Mouse (Mus musculus) yolk sac, embryonic 10.5 days (tissue): ENCODE measurements at regions not wholly inside any gene's neighbourhood (a gene's known extent, or its start where the extent isn't known, plus 50 kb on each side); places are given as distances from the start of the nearest gene placed in this dataset.

Source experiments
- DNase-seq: peaks from one replicate; pipeline ENCODE4 v3.0.0-alpha.2; 2017; ENCODE audit warnings: low spot score

DNA sequence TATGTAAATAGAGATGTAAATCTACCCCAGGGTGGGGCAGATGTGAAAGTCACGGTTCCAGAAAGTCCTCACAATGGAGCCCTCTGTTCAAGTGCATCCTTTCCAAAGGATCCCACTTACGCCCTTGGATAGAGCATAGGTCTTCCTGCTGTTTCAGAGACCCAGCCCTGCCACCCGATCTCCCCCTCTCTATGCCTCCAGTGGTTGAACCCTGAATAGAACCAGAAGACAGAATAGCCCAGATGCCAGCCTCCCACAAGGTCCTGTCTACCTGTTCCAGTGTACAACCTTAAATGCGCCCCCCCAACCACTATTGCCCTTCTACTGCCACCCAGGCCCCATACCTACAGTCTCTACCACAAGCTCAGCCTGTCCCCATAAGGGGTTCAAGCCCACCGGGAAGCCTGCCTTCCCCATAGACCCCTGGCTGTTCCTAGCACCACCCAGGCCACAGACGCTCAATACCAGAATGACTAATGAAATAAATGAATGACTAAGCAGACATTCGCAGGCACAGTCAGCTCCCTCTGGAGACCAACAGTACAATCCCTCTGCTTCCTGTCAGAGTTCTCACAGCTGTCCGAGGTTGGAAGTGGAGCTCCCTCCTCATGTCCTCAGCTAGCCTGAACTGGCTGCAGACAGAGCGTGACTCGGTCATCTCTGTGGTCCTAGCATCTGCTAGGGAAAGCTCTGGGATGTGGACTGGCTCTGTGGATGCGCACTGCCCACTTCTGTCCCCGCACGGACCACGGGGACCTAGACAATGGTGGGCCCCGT is 133.4 kb upstream of the 1600014C23Rik start:
- DNase-seq = no peak

DNA sequence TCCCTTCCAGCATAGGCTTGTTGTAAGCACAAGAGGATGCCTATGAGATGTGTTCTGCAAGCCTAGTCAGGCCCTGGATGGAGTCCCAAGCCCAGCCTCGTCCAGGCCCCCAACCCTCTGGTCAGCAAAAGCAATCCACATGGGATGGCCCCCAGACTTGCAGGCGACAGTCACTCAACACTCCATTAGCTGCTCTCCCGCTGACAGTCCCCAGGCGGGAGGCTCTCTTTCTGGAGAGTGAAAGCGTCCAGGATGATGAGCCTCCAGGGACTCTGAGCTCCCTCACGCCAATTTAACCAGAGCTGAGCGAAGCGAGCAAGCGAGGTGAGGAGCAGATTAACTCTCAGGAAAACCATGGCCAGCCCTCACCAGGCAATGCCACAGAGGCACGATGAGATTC is 132.7 kb upstream of the 1600014C23Rik start:
- no peak for DNase-seq

DNA sequence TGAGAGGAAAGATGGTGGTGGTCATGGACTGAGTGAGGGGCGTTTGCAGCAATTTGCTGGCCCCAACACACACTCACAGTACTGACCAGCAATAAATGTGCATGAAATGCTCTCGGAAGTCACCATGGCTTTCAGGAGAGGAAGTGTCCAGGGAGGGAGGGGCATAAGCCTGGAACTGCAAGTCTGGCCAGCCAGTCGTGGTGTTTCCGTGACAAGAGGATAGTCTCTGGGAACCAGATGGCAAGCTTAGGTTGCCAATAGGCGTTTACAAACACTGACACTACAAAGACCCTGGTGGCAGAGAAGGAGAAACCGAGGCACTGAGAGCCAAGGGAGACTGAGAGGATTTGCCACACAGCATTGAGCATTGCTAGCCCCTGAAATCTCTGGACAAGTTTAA is 132.3 kb upstream of the 1600014C23Rik start:
- DNase-seq = no peak

DNA sequence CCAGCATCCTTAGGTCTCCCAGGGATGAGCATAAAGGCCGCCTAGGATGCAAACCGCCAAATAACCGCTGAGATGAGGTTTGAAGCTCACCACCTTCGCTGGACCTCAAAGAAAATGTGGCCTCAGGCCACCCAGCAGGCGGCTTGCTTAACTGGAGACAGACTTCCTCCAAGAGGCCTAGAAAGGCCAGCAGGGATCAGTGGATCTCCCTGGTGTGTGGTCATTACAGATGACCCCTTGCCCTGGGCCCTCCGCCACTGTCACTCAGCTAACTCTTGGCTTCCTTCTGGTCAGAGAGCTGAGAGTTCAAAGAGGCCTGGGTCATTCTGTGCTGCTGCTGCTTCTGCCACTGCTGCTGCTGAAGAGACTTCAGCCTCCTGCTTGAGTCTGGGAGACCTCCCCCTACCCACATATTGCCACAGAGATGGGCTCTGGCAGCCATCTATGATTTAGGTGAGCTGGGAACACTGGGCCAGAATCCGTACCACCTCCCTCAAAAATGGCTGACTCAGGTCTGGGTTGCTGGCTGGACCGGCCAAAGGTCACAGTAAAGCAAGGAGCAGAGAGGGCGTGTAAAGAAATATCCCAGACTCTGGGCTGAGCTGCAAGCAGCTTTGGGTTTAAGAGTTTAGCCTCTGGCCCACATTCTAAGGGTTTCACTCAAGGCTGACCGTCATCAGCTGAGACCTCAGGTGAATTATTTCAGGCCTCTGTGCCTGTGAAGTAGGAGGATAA is 130.0 kb upstream of the 1600014C23Rik start:
- DNase-seq = peak; percentile 83

DNA sequence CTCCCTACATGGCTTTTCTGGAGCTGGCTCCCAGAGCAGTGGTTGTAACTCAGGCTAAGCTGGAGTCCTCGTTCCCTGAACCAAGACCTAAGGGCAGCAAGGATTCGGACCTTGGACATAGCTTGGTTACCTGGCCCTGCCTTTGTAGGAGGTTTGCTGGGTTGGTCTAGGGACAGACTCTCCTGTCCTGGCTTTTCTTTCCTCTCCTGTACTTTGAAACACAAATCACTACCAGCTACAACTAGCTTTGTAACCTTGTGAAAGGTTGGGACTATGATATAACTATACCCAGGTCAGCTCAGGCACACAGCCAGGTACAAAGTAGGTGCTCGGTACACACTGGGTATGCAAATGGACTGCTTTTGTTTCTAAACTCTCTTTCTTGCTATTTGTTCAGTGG is 129.4 kb upstream of the 1600014C23Rik start:
- DNase-seq = no peak

DNA sequence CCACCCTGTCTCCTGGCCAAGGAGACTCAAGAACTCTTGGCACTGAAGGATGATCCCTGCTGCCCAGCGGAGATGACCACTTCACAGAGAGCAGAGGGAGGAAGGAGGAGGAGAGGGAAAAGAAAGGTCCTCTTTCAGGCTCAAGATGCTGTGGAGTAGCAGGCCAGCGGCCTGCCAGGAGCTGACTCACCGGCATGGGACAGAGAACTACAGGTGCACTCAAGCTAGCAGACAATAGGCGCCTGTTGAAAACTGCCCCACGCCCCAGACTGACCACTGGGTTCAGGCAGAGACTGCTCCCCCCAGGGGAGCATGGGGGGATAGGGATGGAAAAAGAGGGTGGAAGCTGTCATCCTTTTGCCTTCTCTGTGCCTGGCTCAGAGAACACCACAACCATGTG is 125.8 kb upstream of the 1600014C23Rik start:
- no peak for DNase-seq

DNA sequence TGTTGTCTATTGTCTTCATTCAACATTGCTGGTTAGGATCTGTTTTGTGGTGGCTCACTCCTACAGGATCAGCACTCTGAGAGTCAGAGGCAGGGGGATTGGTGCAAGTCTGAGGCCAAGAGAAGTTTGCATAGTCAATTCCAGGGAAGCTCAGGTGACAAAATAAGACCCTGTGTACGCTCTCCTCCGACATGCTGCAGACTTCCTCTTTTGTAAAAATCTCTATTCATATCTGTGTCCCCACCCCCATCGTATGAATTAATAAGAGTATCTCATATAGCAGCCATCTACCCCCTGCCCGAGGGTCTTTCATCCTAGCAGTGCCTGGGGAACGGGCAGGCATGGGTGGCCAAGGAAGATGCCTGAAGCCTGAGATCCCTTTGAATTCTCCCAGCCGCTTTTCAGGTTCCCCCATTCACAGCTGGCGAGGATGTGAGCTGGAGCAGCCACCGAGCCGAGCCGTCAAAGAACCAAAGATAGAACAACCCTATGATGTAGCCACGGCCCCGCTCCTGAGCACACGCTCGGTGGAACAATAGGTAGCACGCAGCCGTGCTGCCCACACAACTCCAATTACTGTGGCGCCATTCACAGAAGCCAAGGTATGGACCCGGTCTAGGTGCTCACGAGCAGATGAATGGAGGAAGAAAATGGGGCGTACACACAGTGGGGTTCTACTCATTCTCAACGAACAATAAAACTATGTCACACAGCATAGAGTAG is 120.4 kb upstream of the 1600014C23Rik start:
- no peak for DNase-seq

DNA sequence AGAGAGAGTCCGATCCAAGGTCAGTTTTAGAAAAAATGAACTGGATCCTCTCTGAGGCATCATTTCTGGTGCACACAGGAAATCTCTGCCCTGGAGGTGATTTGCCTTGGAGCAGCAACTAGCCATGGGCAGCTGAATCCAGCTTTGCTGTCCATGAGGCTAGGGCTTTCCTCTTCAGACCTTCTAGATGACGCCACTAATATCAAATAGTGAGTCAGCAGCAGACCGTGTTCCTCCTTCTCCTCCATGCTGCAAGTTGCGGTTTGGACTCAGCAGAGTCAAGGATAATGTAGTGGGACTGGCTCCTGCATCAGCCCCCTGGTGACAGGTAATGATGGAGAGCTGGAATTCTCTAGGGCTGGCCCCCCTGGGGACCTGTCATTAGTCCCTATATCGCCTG is 118.8 kb upstream of the 1600014C23Rik start:
- no peak for DNase-seq

DNA sequence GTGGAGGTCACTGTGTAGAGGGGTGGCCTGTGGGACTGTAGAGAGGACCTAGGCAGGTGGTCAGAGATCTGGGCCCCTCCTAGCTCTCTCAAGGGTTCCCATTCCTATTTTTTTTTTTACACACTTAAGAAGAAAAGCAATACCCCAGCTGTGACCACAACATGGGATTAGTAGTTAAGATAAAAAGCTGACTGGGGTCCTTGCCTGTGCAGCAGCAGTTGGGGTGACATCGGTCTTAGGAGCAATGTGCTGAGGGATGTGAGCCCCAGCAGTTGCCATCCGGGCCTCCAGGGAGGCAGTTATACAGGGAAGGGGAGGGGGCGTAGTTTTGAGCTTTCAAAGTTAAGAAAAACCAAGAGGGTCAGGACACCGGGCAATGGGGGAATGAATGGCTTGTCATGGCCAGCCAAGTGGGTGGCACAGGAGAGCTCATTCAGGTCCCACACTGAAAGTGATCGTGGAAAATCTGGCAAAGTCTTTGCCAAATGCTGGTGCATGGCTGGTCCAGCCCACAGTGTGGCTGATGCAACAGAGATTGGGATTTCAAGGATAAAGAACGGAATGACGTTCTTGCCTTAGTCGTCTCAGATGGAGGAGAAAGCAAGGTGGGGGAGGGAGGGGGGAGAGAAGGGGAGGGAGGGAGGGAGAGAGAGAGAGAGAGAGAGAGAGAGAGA is 118.2 kb upstream of the 1600014C23Rik start:
- DNase-seq = no peak

DNA sequence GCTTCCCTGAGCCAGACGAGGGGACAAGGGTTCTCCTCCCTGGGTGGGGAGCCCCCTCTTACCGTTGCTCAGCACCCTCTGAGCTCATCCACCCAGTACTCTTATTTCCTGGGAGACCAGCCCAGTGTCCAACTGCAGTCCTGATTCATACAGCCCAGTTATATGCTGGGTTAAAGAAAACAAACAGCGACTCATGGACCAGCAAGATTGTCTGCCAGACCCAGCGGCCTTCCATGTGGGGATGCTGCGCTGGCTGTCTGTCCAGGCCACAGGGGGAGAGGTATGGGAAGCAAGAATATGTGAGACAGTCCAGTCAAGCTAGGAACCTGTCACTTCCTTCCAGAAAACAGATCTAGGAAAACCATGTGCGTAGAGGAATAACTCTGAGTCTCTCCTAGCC is 117.3 kb upstream of the 1600014C23Rik start:
- no peak for DNase-seq

DNA sequence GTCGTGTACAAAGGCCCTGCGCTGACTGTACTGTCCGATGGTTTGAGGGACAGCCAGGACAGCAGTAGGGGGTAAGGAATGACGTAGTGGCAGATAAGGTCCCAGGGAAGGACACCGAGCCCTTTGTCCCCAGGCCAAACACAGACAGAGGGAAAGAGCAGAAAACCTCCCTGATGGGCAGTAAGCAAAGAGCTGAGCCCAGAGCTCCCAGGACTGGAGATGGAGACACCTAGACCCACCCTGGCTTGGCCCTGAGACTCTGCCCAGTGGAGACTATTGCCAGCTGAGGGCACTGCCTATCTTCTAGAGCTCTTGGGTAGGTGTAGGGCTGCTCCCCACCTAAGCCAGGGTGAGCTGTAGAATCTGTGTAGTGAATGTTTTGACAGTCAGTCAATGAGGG is 116.5 kb upstream of the 1600014C23Rik start:
- no peak for DNase-seq

DNA sequence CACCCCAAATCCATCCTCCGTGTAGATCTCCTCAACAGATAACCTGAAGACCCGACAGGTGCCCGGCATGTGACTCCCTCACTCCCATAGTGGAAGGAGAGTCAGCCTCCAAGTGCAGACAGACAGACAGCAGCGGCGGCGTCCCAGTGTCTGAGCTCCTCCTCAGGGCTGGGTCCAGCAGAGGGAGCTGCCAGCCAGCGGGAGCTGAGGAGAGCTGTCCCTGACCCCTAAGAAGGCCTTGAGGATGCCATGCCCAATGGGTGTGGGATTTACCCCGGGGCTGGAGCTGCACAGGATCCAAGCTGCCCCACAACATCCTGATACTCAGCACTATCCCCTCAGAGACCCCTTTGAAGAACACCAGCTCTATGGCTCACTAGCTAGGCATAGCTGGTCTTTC is 115.0 kb upstream of the 1600014C23Rik start:
- no peak for DNase-seq

DNA sequence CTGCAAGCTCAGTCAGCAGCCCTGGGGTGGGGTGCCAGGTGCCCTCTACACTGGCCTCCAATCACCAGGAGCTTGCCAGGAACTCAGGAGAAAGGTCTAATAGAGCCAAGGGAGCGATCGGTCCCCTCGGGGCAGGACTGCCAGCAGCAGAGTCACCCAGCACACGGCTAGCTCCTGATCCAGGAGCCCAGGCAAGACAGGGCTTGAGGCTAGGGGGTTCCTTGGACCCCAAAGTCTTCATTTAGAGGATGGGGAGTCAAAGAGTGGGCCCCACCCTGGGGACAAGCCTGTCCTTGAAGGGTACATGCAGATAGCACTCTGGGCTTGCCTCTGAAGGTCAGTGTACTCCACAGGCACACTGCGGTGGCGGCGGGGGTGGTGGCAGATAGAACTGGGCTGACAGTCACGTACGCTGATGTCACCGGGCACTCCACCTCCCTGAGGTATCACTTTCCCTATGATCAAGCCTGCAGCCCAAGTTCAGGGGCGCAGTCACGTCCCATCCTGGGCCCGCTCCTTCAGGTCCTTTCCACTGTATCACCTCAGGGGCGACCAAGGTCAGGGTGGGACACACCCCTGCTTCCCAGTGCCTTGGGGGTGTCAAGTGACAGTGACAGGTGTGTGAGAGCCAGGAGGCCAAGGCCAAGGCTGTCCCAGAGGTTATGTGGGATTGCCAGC is 114.2 kb upstream of the 1600014C23Rik start:
- DNase-seq = no peak

DNA sequence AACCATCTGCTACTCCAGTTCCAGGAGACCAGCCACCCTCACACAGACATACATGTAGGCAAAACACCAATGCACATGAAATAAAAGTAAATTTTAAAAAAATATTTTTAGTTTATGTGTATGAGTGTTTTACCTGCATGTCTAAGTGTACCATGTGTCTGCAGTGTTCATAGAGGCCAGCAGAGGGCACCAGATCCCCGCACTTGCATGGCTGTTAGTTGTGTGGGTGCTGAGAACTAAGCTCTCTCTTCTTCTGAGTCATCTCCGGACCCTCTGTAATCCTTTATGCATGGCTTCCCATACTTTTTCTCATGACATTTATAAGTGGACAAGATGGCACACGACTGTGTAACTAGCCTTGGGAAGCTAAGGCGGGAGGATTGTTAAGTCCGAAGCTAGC is 112.2 kb upstream of the 1600014C23Rik start:
- no peak for DNase-seq

DNA sequence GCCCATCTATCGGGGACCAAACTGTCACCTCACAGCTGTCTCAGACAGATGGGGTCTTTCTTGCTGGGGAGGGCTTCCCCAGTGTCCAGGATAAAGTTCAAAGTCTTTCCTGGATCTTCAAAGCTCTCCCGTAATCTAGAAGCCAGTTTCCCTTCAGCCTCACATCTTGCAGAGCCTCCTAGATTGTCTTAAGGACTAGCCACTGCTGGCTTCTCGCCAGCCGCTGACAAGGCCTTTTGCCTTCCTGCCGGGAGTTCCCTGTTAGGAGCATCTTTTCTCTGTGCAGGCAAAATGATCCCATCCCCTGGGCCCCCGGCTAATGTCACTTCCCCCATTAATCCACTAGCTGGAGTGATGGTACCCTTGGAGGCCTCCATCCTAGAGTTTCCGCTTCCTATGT is 103.1 kb upstream of the 1600014C23Rik start:
- DNase-seq = no peak

DNA sequence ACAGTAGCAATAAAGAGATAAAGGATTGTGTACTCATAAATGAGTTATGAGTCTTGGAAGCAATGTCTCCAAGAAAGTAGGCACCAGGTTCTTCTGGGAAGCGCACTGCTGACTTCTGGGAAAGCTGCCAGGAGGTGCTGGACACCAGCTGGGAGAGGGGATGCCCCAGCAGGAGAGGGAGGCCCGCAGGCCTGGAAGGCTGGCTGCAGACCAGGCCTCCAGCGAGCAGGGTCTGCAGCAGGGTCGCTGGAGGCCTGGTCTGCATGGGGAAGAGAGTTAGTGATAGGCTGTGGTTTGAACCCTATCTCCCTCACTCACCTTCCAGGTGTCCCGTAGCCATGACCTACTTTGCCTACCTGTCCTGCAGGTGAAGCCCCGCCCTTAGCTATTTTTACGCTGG is 102.6 kb upstream of the 1600014C23Rik start:
- no peak for DNase-seq

DNA sequence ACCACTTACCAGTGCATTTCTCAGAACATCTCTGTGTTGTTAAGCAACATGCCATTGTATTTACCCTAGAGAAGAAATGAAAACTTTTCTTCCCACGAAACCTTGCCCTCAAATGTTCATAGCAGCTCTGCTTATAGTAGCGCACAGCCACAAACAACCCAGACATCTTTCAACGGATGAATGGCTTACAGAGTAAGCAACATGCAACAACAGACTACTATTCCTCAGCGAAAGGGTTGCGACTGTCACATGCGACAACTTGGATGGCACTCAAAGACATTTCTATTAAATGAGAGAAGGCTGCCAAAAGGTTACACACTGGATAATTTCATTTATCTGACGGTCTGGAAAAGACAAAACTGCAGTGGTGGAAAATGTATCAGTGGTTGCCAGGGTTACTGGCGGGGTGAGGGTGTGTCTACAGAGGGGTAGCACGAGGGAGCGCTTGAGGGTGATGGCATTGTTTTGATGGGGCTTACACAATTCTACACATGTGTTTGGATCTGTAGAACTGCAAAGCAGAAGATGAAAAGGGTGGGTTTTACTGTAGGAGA is 101.0 kb upstream of the 1600014C23Rik start:
- no peak for DNase-seq

DNA sequence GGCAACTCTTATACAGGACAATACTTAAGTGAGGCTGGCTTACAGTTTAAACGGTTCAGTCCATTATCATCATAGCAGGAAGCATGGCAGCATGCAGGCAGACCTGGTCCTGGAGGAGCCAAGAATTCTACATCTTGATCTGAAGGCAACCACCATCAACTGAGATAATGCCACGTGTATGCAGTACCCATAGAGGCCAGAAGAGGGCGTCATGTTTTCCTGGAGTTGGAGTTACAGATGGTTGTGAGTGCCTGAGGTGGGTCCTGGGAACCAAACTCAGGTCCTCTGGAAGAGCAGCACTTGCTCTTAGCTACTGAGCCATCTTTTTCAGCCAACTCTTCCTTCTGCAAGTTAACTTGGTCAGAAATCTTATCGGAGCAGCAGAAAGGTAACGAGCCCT is 96.7 kb upstream of the 1600014C23Rik start:
- no peak for DNase-seq

DNA sequence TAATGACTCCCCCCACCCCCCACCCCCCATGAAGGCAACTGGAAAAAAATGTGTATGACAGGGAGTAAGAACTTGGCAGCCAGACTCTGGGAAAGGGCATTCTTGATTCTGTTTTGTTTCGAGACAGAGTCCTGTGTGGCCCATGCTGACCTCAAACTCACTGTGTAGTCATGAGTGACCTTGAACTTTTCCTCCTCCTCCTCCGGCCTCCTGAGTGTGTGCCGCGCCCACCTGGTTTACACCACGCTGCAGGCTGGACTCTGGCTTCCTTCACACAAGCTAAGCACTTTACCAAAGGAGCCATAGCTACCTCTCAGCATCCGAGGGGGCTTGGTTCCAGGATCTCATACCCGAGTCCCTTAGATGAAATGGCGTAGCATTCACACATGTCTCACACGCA is 95.9 kb upstream of the 1600014C23Rik start:
- DNase-seq = no peak

DNA sequence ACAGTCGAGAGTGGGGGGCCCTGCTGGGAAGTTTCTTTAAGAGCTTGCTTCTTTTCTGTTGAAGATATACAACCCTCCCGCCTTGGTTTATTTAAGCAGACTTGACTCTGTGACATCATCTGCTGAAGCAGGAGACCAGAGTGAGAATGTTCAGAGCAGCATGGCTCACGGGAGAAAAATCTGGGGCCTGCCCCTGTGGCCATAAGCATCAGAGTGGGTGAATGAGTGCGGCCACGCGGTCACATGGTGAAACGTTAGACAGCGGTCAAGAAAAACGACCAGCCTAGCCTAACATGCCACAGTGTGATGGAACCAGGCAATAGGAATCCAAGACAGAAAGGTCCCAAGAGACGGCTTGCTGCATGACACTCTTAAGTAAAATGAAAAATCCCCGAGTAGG is 95.2 kb upstream of the 1600014C23Rik start:
- DNase-seq = no peak

DNA sequence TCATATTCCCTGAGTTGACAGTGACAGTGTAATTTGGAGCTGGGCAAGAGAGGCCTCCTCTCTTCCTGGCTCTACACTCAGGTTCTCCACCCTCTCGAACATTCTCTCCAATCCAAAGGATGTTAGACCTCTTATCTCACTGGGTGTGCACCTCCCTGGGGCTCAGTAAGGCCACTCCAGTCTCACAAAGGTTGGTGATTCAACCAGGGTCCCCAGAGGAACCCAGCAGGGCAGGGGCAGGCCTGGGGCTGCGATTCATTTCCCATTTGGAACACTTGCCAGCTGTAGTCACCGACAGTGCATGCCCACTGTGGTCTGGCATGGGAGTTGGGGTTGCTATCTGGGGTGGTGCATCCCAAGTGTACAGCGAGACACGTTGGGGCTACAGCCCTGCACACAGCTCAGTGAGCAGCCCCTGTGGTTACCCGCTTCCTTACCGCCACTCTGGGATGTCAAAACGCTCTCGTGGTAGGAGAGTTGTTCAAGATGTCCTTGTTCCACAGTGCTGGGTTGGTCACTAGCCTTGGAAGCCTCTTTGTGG is 94.7 kb upstream of the 1600014C23Rik start:
- no peak for DNase-seq
